Mouse (Mus musculus) limb, embryonic 14.5 days (tissue): ENCODE results near the gene Cpt1b. TPM values are rescaled to one million over a fixed set of nuclear protein-coding genes. Genes with fewer than 3 reads are reported as not detected.

Source experiments
- ATAC-seq: fragments of 200-750 bp; cut with Nextera tagmentation; 2 replicates; pipeline ENCODE4 v1.8.0; 2017; ENCODE audit warnings: low read depth, moderate number of reproducible peaks, moderate TSS enrichment; ENCODE audit not compliant: low FRiP score
- DNase-seq: peaks from one replicate; pipeline ENCODE4 v3.0.0-alpha.2; 2015; ENCODE audit warnings: low spot score
- H3K27ac ChIP-seq: fragments of 300-500 bp; sonication (generic); replicated peaks from 2 replicates; pipeline ENCODE4 v1.5.1; 2014; ENCODE audit warnings: low read depth, mild to moderate bottlenecking, low read length, moderate library complexity, mixed read lengths
- H3K27me3 ChIP-seq: fragments of 300-500 bp; sonication (generic); 2 replicates; pipeline ENCODE4 v1.6.1; 2014; ENCODE audit warnings: low read length, mixed read lengths; ENCODE audit not compliant: control insufficient read depth, insufficient read depth
- H3K36me3 ChIP-seq: fragments of 300-500 bp; sonication (generic); 2 replicates; pipeline ENCODE4 v1.6.1; 2014; ENCODE audit warnings: mild to moderate bottlenecking, low read length, moderate library complexity, mixed read lengths; ENCODE audit not compliant: control insufficient read depth, insufficient read depth
- H3K4me1 ChIP-seq: fragments of 300-500 bp; sonication (generic); 2 replicates; pipeline ENCODE4 v1.6.1; 2014; ENCODE audit warnings: antibody characterized with exemption, low read length, mixed read lengths; ENCODE audit not compliant: control insufficient read depth, insufficient read depth
- H3K4me2 ChIP-seq: fragments of 300-500 bp; sonication (generic); replicated peaks from 2 replicates; pipeline ENCODE4 v1.6.1; 2014; ENCODE audit warnings: low read depth, mild to moderate bottlenecking, low read length, moderate library complexity; ENCODE audit not compliant: severe bottlenecking
- H3K4me3 ChIP-seq: fragments of 300-500 bp; sonication (generic); replicated peaks from 2 replicates; pipeline ENCODE4 v1.5.1; 2014; ENCODE audit warnings: low read length
- H3K9ac ChIP-seq: fragments of 300-500 bp; sonication (generic); 2 replicates; pipeline ENCODE4 v1.6.1; 2014; ENCODE audit warnings: mild to moderate bottlenecking, low read depth, low read length, moderate library complexity; ENCODE audit not compliant: severe bottlenecking
- H3K9me3 ChIP-seq: fragments of 300-500 bp; sonication (generic); 2 replicates; pipeline ENCODE4 v1.6.1; 2016; ENCODE audit warnings: low read length; ENCODE audit not compliant: control insufficient read depth
- POLR2A ChIP-seq: fragments of 200-500 bp; IDR thresholded peaks from 2 replicates; pipeline ENCODE4 v1.8.0; 2012; ENCODE audit warnings: inconsistent platforms, mild to moderate bottlenecking, moderate library complexity, borderline replicate concordance; ENCODE audit not compliant: insufficient read depth, insufficient read length; ENCODE audit errors: extremely low read depth
- WGBS: fragments of 180-500 bp; shearing (Covaris S2); extraction: QIAGEN DNeasy Blood & Tissue Kit; methylation state at CpG from one replicate; pipeline ENCODE4 v1.1.7; 2014; 5-methylcytosine and 5-hydroxymethylcytosine counted together
- polyA plus RNA-seq, 2 experiments: library from polyadenylated mRNA; depleted of rRNA in 1 of 2; stranded (reverse) in 1 of 2; unstranded in 1 of 2; fragments of >200 nt; fragmentation: Nextera tagmentation in 1 of 2; extraction: Ambion mirVana in 1 of 2; gene quantifications; 2 replicates each; pipeline versions ENCODE4 v1.2.1 to v1.2.3; 2012 to 2014

Cpt1b gene
- polyA plus RNA-seq, 2 experiments, result 0.63 to 3.7 TPM

GRCm38 (mm10) chr15:89376957-89377356 is 48.7 kb downstream of the Cpt1b start, which contains the start of gene Tymp:
Gene Tymp (minus strand): TSS chr15:89377039.
- no peak within 1 kb of the TSS for H3K4me3 ChIP-seq
- H3K27ac ChIP-seq, result no peak within 1 kb of the TSS
- no peak within 1 kb of the TSS for H3K9ac ChIP-seq
- WGBS, result 15% methylated on average over 16 of the region's 16 CpGs
- no peak for ATAC-seq
- no peak within 1 kb of the TSS; the same call in 1 of the 2 replicates for H3K4me2 ChIP-seq
- H3K4me1 ChIP-seq, result peaks cover 23% of the 10 kb centered on the region
- no peaks in the 10 kb centered on the region for H3K9me3 ChIP-seq
- H3K27me3 ChIP-seq, result peaks cover 51% of the 10 kb centered on the region
- no peak for TF ChIP-seq POLR2A
- peaks cover 8% of the 10 kb centered on the region for H3K36me3 ChIP-seq
- no peak for DNase-seq

DNA sequence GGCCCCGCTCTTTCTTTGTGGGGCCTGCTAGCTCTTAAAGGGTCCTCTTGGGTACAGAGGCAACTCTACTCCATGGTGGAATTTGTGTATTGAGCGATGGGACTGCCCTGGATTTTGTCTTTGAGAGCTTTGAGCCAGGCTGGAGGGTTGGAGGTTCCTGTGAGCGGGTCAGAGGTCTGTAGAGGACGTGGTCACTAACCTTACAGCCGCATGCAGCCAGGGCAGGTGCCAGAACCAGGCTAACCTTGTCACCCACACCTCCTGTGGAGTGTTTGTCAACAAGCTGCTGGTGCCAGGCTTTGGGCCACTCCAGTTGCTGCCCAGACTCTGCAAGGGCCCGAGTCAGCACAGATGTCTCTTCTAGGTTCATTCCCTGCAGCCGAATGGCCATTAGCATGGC is 49.6 kb downstream of the Cpt1b start:
- no peak for ATAC-seq
- Histone ChIP-seq H3K9me3 (no peaks in the 10 kb centered on the region), H3K4me3 (no peak overlapping the region), H3K4me1 (peaks cover 23% of the 10 kb centered on the region), H3K27ac (no peak overlapping the region), H3K27me3 (peaks cover 51% of the 10 kb centered on the region), H3K4me2 (no peak overlapping the region), H3K36me3 (peaks cover 17% of the 10 kb centered on the region), H3K9ac (no peak overlapping the region)
- DNase-seq, result no peak
- 86% methylated on average over 7 of the region's 7 CpGs for WGBS
- TF ChIP-seq POLR2A, result no peak

DNA sequence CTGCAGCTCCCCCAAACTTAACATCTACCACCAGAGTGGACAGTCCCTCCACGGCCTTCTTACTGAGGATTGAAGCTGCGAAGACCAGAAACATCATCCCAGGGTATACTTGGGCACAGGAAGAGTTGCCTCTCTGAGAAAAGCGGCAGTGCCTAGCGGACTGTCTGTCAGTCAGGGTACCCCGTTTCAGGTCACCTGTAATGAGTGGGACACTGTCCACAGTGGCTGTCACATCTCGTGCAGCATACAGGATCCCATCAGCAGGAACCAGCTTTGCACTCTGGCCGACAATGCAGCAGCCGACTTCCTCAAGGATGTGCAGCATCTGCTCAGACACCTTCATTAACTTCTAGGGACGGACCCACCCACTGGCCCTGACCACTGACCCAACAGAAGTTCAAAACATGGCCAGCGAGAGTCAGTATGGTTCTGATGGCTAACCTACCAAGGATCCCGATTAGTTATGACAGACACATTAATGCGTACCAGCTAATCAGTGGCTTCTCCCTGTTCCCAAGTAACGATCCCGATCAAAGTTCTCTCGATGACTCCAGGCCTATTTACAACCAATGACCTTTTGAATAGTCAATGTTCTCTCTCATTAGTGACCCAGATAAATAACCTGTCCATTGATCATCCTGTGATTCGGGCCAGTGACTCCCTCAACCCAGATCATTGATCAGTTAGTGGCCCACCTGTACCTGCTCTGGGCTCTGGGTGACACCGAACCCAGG is 50.7 kb downstream of the Cpt1b start:
- 92% methylated on average over 17 of the region's 17 CpGs for WGBS
- H3K9ac ChIP-seq, result no peak overlapping the region

DNA sequence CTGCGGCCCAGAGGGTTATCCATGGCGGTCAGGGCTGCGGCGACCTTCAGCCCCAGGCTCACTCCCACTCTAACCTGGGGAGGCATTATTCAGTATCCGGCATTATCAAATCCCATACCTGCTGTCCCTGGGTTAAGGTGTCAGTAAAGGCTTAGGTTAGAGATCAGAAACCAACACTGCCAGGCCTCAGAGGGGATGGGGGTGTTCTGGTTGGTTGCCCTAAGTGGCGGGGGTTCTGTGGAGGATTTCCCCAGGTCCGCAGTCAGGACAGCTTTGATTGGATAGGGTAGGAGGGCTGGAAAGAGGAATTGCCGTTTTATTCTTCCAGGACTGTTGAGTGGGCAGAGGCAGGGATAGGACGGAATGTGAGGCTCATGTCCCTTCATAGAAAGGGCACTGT is 51.3 kb downstream of the Cpt1b start:
- Histone ChIP-seq H3K4me2 (peak overlapping the region; percentile 91), H3K27me3 (peaks cover 36% of the 10 kb centered on the region), H3K27ac (no peak overlapping the region; the same call in 1 of the 2 replicates), H3K36me3 (peaks cover 34% of the 10 kb centered on the region), H3K4me1 (peaks cover 22% of the 10 kb centered on the region), H3K9me3 (no peaks in the 10 kb centered on the region), H3K4me3 (peak overlapping the region; percentile 71), H3K9ac (peak overlapping the region; percentile 74)
- 52% methylated on average over 9 of the region's 9 CpGs for WGBS
- TF ChIP-seq POLR2A, result no peak
- DNase-seq, result no peak
- ATAC-seq, result no peak

More for the DNA sequence above, 50.7 kb downstream of the Cpt1b start:
- Histone ChIP-seq H3K27me3 (peaks cover 42% of the 10 kb centered on the region), H3K27ac (no peak overlapping the region), H3K4me2 (no peak overlapping the region), H3K36me3 (peaks cover 28% of the 10 kb centered on the region), H3K4me3 (no peak overlapping the region), H3K9me3 (no peaks in the 10 kb centered on the region), H3K4me1 (peaks cover 23% of the 10 kb centered on the region)
- no peak for DNase-seq
- TF ChIP-seq POLR2A, result no peak
- ATAC-seq, result no peak

DNA sequence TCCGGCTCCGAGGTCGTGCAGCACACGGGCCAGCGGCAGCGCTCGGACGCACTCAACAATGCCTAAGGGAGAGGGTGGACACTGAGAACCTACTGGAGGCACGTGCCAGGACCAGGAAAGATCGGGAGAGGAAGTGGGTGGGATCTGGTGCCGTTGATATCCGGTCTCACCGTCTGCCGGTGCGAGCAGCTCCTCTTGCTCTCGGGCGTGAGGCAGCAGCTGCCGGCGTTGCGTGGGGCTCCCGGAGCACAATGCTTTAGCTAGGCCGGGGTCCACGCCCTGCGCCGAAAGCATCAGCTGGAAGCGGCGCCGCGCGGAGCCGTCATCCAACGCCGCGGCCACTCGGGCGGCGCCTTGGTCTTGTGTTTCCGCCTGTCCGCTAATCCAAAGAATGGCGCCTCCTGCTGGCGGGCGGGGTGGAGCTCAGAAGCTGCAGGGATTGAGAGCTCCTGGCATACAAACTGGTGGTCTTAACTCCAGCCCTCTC is 51.9 kb downstream of the Cpt1b start, which contains the start of gene Sco2:
Sco2 (minus strand) TSS at position 85 of the 487 bp plus-strand sequence.
- H3K27ac ChIP-seq, result peak within 1 kb of the TSS; percentile 86
- peaks cover 16% of the 10 kb centered on the region for H3K4me1 ChIP-seq
- ATAC-seq (peak; percentile 82), DNase-seq (peak; percentile 79)
- peaks cover 31% of the 10 kb centered on the region for H3K27me3 ChIP-seq
- peak within 1 kb of the TSS; percentile 91 for H3K4me2 ChIP-seq
- H3K9me3 ChIP-seq, result no peaks in the 10 kb centered on the region
- H3K4me3 ChIP-seq, result peak within 1 kb of the TSS; percentile 71
- H3K36me3 ChIP-seq, result peaks cover 39% of the 10 kb centered on the region
- 0 out of 2 replicates have a peak, but pooled peaks have one; percentile 21 for TF ChIP-seq POLR2A
- WGBS, result under 1% methylated on average over 38 of the region's 42 CpGs
- peak within 1 kb of the TSS; percentile 74 for H3K9ac ChIP-seq
